Mouse (Mus musculus) kidney, postnatal 36 days (tissue): ENCODE measurements around the gene Dusp28.

Experiments
- DNase-seq, 2 experiments: peaks; one replicate each; pipeline ENCODE4 v3.0.0; 2021 to 2022; ENCODE audit warnings: mixed read lengths in 2 of 2

Dusp28 gene

DNA sequence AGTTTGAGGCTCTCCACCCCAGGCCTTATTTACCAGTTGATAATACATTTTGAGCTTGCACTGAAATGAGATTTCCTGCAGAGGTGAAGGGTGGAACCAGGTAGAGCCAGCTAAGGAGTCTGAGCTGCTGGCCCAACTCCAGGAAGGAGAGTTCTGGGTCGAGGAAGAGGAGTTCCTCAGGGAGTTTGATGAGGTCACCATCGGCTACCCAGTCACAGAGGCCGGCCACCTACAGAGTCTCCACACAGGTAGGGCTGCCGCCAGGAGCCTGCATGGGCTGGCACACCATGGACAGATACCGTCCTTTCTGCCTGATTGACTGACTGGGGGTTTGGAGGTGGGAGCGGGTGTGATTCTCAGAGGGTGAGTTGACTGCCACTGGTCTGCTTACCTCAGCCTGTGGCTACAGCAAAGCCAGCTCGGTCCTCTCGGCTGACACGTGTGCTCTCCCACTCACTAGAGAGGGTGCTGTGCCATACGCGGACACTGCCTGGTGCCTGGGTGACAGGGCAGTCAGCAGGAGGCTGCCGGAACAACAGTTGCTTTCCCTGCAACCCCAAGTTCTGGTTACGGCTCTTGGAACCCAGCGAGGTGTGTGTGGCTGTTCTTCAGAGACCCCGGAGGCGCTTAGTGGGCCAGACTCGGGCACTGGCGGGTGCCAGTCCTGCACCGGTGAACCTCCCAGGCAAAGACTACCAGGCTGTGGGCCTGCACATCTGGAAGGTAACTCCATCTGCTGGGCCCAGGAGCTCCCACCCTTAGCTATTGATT, 36.6 kb downstream of the Dusp28 start:
- no peak for DNase-seq

DNA sequence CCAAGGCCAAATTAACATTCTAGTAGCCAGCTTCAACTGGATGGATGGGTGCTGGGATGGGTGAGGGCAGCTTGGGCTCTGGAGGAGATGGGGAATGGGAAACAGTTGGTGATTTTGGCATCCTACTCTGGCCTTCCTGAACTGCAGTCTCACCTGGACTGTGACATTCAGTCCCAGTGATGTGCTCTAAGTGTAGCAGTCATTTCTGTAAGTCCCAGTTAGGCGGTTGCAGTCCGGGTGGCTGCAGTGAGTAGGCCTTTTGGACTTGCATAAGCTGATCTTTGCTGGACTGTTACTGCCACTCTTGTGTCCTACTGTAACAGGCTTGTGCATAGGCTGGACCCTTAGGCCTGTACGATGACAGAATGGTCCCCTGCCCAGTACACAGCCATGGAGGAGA, 41.2 kb downstream of the Dusp28 start:
- DNase-seq, result no peak

DNA sequence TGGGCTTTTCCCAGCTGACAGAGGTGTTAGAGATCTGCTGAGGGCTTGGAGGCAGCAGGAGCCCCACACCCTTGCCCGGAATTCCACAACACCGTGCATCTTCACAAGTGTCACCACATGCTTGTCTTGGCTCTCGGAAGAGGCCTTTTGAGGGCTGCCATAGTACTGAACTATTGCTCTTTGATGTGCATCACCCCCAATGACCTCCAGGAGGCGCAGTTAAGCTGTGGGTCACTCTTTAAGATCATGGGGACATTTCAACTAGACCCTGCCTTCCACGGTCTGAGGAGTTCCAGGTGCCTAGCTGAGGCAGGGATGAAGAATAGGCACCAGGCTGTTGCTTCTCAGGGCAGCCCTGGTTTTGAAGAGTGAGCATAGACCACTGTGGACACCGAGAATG, 42.6 kb downstream of the Dusp28 start:
- DNase-seq, result peak in 1 of 2 experiments; percentile 52

DNA sequence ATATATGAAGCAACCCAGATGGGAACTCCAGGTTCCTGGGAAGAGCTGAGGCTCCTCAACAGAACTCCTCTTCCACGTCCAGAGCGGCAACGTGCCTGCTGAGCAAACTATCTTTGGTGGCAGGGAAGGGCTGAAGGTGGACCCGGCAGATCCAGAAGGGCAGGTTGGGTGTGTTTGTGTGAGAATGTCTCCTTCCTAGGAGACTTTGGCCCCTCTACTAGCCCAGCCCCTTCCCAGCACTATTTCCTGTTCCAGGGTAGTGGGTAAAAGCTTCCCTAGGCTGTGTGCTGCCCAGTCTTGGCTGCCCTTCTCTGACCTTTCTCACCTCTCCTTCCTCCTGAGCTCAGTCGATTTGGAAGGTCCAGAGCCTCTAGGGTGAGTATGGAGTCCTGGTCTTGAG, 43.8 kb downstream of the Dusp28 start, which contains the start of gene Gpr35:
Gpr35 (plus strand) TSS at position 259 of the 400 bp plus-strand sequence.
- DNase-seq, result no peak

DNA sequence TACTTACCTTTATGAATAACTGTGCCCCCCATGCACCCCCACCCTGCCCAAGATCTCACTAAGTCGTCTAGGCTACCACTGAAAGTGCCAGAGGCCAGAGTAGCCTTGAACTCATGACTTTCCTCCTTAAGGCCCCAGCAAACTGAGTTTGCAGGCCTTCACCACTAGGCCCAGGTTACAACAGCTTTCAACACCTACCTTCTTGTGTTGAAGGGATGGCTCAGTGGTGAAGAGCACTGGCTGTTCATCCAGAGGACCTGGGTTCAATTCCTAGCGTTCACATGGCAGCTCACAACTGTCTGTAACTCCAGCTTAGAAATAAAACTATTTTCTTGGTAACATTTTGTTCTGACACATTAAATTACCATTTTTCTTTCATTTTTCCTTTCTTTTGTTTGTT, 46.9 kb downstream of the Dusp28 start:
- no peak for DNase-seq

DNA sequence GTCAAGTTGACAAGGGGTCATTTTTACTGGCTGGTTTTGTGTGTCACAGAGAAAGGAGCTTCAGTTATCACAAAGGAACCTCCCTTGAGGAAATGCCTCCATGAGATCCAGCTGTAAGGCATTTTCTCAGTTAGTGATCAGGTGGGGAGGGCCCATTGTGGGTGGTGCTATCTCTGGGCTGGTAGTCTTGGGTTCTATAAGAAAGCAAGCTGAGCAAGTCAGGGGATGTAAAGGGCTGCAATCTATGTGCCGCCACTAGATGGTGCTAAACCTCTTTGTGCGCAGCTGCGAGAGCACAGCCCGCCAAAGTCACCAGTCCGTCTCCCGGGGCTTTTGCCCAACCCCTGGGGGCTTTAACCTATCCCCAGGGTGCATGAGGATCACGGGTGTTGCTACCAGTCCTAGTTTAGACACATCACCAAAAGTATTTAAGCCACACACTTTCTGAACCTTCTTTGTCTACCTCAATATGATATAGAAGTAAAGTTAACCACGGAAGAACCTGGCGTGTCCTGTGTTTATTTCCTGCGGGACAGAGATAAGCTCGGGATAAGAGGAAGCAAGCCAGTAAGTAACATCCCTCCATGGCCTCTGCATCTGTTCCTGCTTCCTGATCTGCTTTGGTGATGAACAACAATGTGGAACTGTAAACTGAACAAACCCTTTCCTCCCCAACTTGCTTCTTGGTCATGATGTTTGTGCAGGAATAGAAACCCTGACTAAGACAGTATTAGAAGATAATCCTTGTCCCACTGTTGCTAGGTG, 50.0 kb downstream of the Dusp28 start:
- DNase-seq, result peak; percentile 66 to 83
